Mouse (Mus musculus): Measurements from ENCODE around the gene Cramp1l. TPM values are rescaled to one million over a fixed set of nuclear protein-coding genes. Genes with fewer than 3 reads are reported as not detected.

The Cramp1l gene
- total RNA-seq (2014; fragmentation: Nextera tagmentation) = 37.7 and 39.5 TPM in 2 replicates
- total RNA-seq (2017) = 8.6 and 8.9 TPM in 2 replicates
- polyA plus RNA-seq (2012) = 14.0 and 14.9 TPM in 2 replicates

GRCm38 (mm10) chr17:25015655-25016291 is at the start of gene Cramp1l, which contains the start of gene Ift140:
TSS of gene Cramp1l (minus strand) at chr17:25015788.
TSS of gene Ift140 (plus strand) at chr17:25016085.
- Histone ChIP-seq H3K4me3 (ENCODE audit: low read depth, low read length) (peak within 1 kb of the TSS; percentile 95), H3K27me3 (ENCODE audit: insufficient read depth, low read length) (no peaks in the 10 kb centered on the region), H3K9me3 (replicated peaks) (no peaks in the 10 kb centered on the region), H3K36me3 (replicated peaks) (peaks cover 49% of the 10 kb centered on the region), H3K4me1 (ENCODE audit: insufficient read depth, low read depth, low read length) (peaks cover 36% of the 10 kb centered on the region)
- TF ChIP-seq POLR2AphosphoS5 (IDR thresholded peaks at IDR 0.05; ENCODE audit: insufficient replicate concordance, low read depth, low read length) = no peak
- ATAC-seq (ENCODE audit: extremely low read depth, insufficient number of reproducible peaks, low FRiP score, poor library complexity, severe bottlenecking) (peak; percentile 91), DNase-seq (ENCODE audit: low spot score) (peak; percentile 97)

GRCm38 (mm10) chr17:25065189-25065588 is 49.6 kb upstream of the Cramp1l start:
- H3K36me3 ChIP-seq (replicated peaks) = peaks cover 56% of the 10 kb centered on the region
- no peaks in the 10 kb centered on the region for H3K9me3 ChIP-seq (replicated peaks)
- no peaks in the 10 kb centered on the region for H3K27me3 ChIP-seq (ENCODE audit: insufficient read depth, low read length)
- ATAC-seq (ENCODE audit: extremely low read depth, insufficient number of reproducible peaks, low FRiP score, poor library complexity, severe bottlenecking) = no peak
- H3K4me3 ChIP-seq (ENCODE audit: low read depth, low read length) = no peak overlapping the region
- TF ChIP-seq CTCF (IDR thresholded peaks at IDR 0.05; ENCODE audit: low read depth, low read length) (no peak), TAL1 (conservative IDR thresholded peaks at IDR 0.05; ENCODE audit: low read depth, low read length) (no peak), POLR2AphosphoS5 (IDR thresholded peaks at IDR 0.05; ENCODE audit: insufficient replicate concordance, low read depth, low read length) (no peak), GATA1 (IDR thresholded peaks at IDR 0.05; ENCODE audit: borderline replicate concordance, low read length) (no peak), GATA2 (IDR thresholded peaks at IDR 0.05; ENCODE audit: borderline replicate concordance, low read depth, low read length) (no peak)
- H3K4me1 ChIP-seq (ENCODE audit: insufficient read depth, low read depth, low read length) = no peaks in the 10 kb centered on the region
- no peak for DNase-seq (ENCODE audit: low spot score)

- Histone ChIP-seq H3K27me3 (ENCODE audit: insufficient read depth, low read length) (no peaks in the 10 kb centered on the region), H3K36me3 (replicated peaks) (peaks cover 53% of the 10 kb centered on the region), H3K9me3 (replicated peaks) (no peaks in the 10 kb centered on the region), H3K4me1 (ENCODE audit: insufficient read depth, low read depth, low read length) (no peaks in the 10 kb centered on the region), H3K4me3 (ENCODE audit: low read depth, low read length) (no peak overlapping the region)
- DNase-seq (ENCODE audit: low spot score) (no peak), ATAC-seq (ENCODE audit: extremely low read depth, insufficient number of reproducible peaks, low FRiP score, poor library complexity, severe bottlenecking) (no peak)
- no peak for TF ChIP-seq GATA2 (IDR thresholded peaks at IDR 0.05; ENCODE audit: borderline replicate concordance, low read depth, low read length)
- TF ChIP-seq TAL1 (conservative IDR thresholded peaks at IDR 0.05; ENCODE audit: low read depth, low read length) = no peak
- no peak for TF ChIP-seq GATA1 (IDR thresholded peaks at IDR 0.05; ENCODE audit: borderline replicate concordance, low read length)
- no peak for TF ChIP-seq CTCF (IDR thresholded peaks at IDR 0.05; ENCODE audit: low read depth, low read length)
- TF ChIP-seq POLR2AphosphoS5 (IDR thresholded peaks at IDR 0.05; ENCODE audit: insufficient replicate concordance, low read depth, low read length) = no peak
Measured at GRCm38 (mm10) chr17:25064351-25064750, 48.8 kb upstream of the Cramp1l start.

GRCm38 (mm10) chr17:25063872-25064271 is 48.3 kb upstream of the Cramp1l start:
- ATAC-seq (ENCODE audit: extremely low read depth, insufficient number of reproducible peaks, low FRiP score, poor library complexity, severe bottlenecking) = no peak
- TF ChIP-seq GATA2 (IDR thresholded peaks at IDR 0.05; ENCODE audit: borderline replicate concordance, low read depth, low read length) = no peak
- TF ChIP-seq GATA1 (IDR thresholded peaks at IDR 0.05; ENCODE audit: borderline replicate concordance, low read length) = no peak
- no peak for TF ChIP-seq CTCF (IDR thresholded peaks at IDR 0.05; ENCODE audit: low read depth, low read length)
- no peak for TF ChIP-seq TAL1 (conservative IDR thresholded peaks at IDR 0.05; ENCODE audit: low read depth, low read length)
- TF ChIP-seq POLR2AphosphoS5 (IDR thresholded peaks at IDR 0.05; ENCODE audit: insufficient replicate concordance, low read depth, low read length) = no peak
- Histone ChIP-seq H3K4me1 (ENCODE audit: insufficient read depth, low read depth, low read length) (no peaks in the 10 kb centered on the region), H3K36me3 (replicated peaks) (peaks cover 53% of the 10 kb centered on the region), H3K9me3 (replicated peaks) (no peaks in the 10 kb centered on the region), H3K4me3 (ENCODE audit: low read depth, low read length) (no peak overlapping the region), H3K27me3 (ENCODE audit: insufficient read depth, low read length) (no peaks in the 10 kb centered on the region)
- no peak for DNase-seq (ENCODE audit: low spot score)

- DNase-seq (ENCODE audit: low spot score) (no peak), ATAC-seq (ENCODE audit: extremely low read depth, insufficient number of reproducible peaks, low FRiP score, poor library complexity, severe bottlenecking) (no peak)
- H3K9me3 ChIP-seq (replicated peaks) = no peaks in the 10 kb centered on the region
- no peak overlapping the region for H3K4me3 ChIP-seq (ENCODE audit: low read depth, low read length)
- TF ChIP-seq GATA1 (IDR thresholded peaks at IDR 0.05; ENCODE audit: borderline replicate concordance, low read length) (no peak), CTCF (IDR thresholded peaks at IDR 0.05; ENCODE audit: low read depth, low read length) (no peak), TAL1 (conservative IDR thresholded peaks at IDR 0.05; ENCODE audit: low read depth, low read length) (no peak), POLR2AphosphoS5 (IDR thresholded peaks at IDR 0.05; ENCODE audit: insufficient replicate concordance, low read depth, low read length) (no peak), GATA2 (IDR thresholded peaks at IDR 0.05; ENCODE audit: borderline replicate concordance, low read depth, low read length) (no peak)
- H3K36me3 ChIP-seq (replicated peaks) = peaks cover 55% of the 10 kb centered on the region
- no peaks in the 10 kb centered on the region for H3K4me1 ChIP-seq (ENCODE audit: insufficient read depth, low read depth, low read length)
- H3K27me3 ChIP-seq (ENCODE audit: insufficient read depth, low read length) = no peaks in the 10 kb centered on the region
Measured at GRCm38 (mm10) chr17:25063261-25063660, 47.7 kb upstream of the Cramp1l start.

- Histone ChIP-seq H3K4me3 (ENCODE audit: low read depth, low read length) (no peak overlapping the region), H3K4me1 (ENCODE audit: insufficient read depth, low read depth, low read length) (no peaks in the 10 kb centered on the region), H3K36me3 (replicated peaks) (peaks cover 77% of the 10 kb centered on the region), H3K9me3 (replicated peaks) (no peaks in the 10 kb centered on the region), H3K27me3 (ENCODE audit: insufficient read depth, low read length) (no peaks in the 10 kb centered on the region)
- ATAC-seq (ENCODE audit: extremely low read depth, insufficient number of reproducible peaks, low FRiP score, poor library complexity, severe bottlenecking) (no peak), DNase-seq (ENCODE audit: low spot score) (no peak)
- TF ChIP-seq GATA1 (IDR thresholded peaks at IDR 0.05; ENCODE audit: borderline replicate concordance, low read length) (no peak), GATA2 (IDR thresholded peaks at IDR 0.05; ENCODE audit: borderline replicate concordance, low read depth, low read length) (no peak), POLR2AphosphoS5 (IDR thresholded peaks at IDR 0.05; ENCODE audit: insufficient replicate concordance, low read depth, low read length) (no peak), TAL1 (conservative IDR thresholded peaks at IDR 0.05; ENCODE audit: low read depth, low read length) (no peak), CTCF (IDR thresholded peaks at IDR 0.05; ENCODE audit: low read depth, low read length) (no peak)
Measured at GRCm38 (mm10) chr17:25057041-25057440, 41.5 kb upstream of the Cramp1l start.

Measured in G1E (cell line).